Mouse (Mus musculus) MEL (cell line): ENCODE results near the gene Olfr521. TPM values are rescaled to one million over a fixed set of nuclear protein-coding genes. Genes with fewer than 3 reads are reported as not detected.

Source experiments
- DNase-seq: peaks from one replicate; pipeline ENCODE4 v3.0.0; 2011; ENCODE audit warnings: low read depth, low spot score
- H3K27ac ChIP-seq: 2 replicates; pipeline ENCODE4 v1.5.1; 2012; ENCODE audit warnings: low read depth, mild to moderate bottlenecking, control low read depth, low read length, moderate library complexity; ENCODE audit not compliant: control insufficient read depth
- H3K27me3 ChIP-seq, 2 experiments: fragments of 150-350 bp in 1 of 2; sonication (generic) in 1 of 2; 2 replicates each; pipeline ENCODE4 v1.6.1; 2012; ENCODE audit warnings: low read length in 2 of 2, mild to moderate bottlenecking in 2 of 2, improper control_type of control experiment in 1 of 2, moderate library complexity in 1 of 2; ENCODE audit not compliant: insufficient read depth in 2 of 2, control insufficient read depth in 1 of 2
- H3K36me3 ChIP-seq, 2 experiments: 2 replicates each; pipeline ENCODE4 v1.6.1; 2012 to 2014; ENCODE audit warnings: low read length in 2 of 2, improper control_type of control experiment in 1 of 2, inconsistent platforms in 1 of 2, mild to moderate bottlenecking in 1 of 2; ENCODE audit not compliant: insufficient read depth in 2 of 2, control insufficient read depth in 1 of 2
- H3K4me1 ChIP-seq, 2 experiments: fragments of 150-350 bp in 1 of 2; sonication (generic) in 1 of 2; 2 replicates each; pipeline ENCODE4 v1.6.1; 2012; ENCODE audit warnings: low read length in 2 of 2, improper control_type of control experiment in 1 of 2, mild to moderate bottlenecking in 1 of 2; ENCODE audit not compliant: insufficient read depth in 2 of 2, control insufficient read depth in 1 of 2
- H3K4me3 ChIP-seq, 2 experiments: fragments of 150-350 bp in 1 of 2; sonication (generic) in 1 of 2; 2 replicates each; pipeline ENCODE4 v1.5.1; 2012; ENCODE audit warnings: low read depth in 2 of 2, low read length in 2 of 2, mild to moderate bottlenecking in 2 of 2, moderate library complexity in 2 of 2, control low read depth in 1 of 2, improper control_type of control experiment in 1 of 2; ENCODE audit not compliant: control insufficient read depth in 1 of 2, insufficient read depth in 1 of 2
- H3K79me2 ChIP-seq: 2 replicates; pipeline ENCODE4 v1.6.1; 2012; ENCODE audit warnings: mild to moderate bottlenecking, low read length, moderate library complexity; ENCODE audit not compliant: control insufficient read depth, poor library complexity, insufficient read depth
- H3K9ac ChIP-seq: 2 replicates; pipeline ENCODE4 v1.6.1; 2012; ENCODE audit warnings: low read depth, mild to moderate bottlenecking, control low read depth, low read length, moderate library complexity; ENCODE audit not compliant: control insufficient read depth, poor library complexity, severe bottlenecking
- H3K9me3 ChIP-seq: fragments of 150-350 bp; sonication (generic); replicated peaks from 2 replicates; pipeline ENCODE4 v1.6.1; 2012; ENCODE audit warnings: mild to moderate bottlenecking, low read length, improper control_type of control experiment, moderate library complexity; ENCODE audit not compliant: insufficient read depth
- CHD1 ChIP-seq: IDR thresholded peaks from 2 replicates; pipeline ENCODE4 v1.6.1; 2012; ENCODE audit warnings: low read depth, mild to moderate bottlenecking, inconsistent platforms, low read length, improper control_type of control experiment
- CHD2 ChIP-seq: IDR thresholded peaks from 2 replicates; pipeline ENCODE4 v1.6.1; 2011; ENCODE audit warnings: low read length, improper control_type of control experiment
- ELF1 ChIP-seq: IDR thresholded peaks from 2 replicates; pipeline ENCODE4 v1.6.1; 2014; ENCODE audit warnings: low read depth, mild to moderate bottlenecking, inconsistent platforms, low read length, improper control_type of control experiment, moderate library complexity
- GABPA ChIP-seq: IDR thresholded peaks from 2 replicates; pipeline ENCODE4 v1.6.1; 2012; ENCODE audit warnings: low read depth, mild to moderate bottlenecking, inconsistent platforms, low read length, improper control_type of control experiment, moderate library complexity
- GATA1 ChIP-seq: IDR thresholded peaks from 2 replicates; pipeline ENCODE4 v1.6.1; 2011; ENCODE audit warnings: low read depth, low read length, improper control_type of control experiment
- HCFC1 ChIP-seq: IDR thresholded peaks from 2 replicates; pipeline ENCODE4 v1.6.1; 2012; ENCODE audit warnings: low read depth, mild to moderate bottlenecking, inconsistent platforms, low read length, improper control_type of control experiment, moderate library complexity
- JUND ChIP-seq: IDR thresholded peaks from 2 replicates; pipeline ENCODE4 v1.6.1; 2011; ENCODE audit warnings: low read depth, mild to moderate bottlenecking, improper control_type of control experiment, low read length
- KAT2A ChIP-seq: conservative IDR thresholded peaks from 2 replicates; pipeline ENCODE4 v1.6.1; 2012; ENCODE audit warnings: low read depth, low read length, improper control_type of control experiment, inconsistent platforms
- MAZ ChIP-seq: IDR thresholded peaks from 2 replicates; pipeline ENCODE4 v1.6.1; 2012; ENCODE audit warnings: low read depth, mild to moderate bottlenecking, inconsistent platforms, low read length, improper control_type of control experiment
- MXI1 ChIP-seq: IDR thresholded peaks from 2 replicates; pipeline ENCODE4 v1.6.1; 2011; ENCODE audit warnings: mild to moderate bottlenecking, low read depth, low read length, improper control_type of control experiment
- MYB ChIP-seq: IDR thresholded peaks from 2 replicates; pipeline ENCODE4 v1.6.1; 2011; ENCODE audit warnings: mild to moderate bottlenecking, low read depth, low read length, improper control_type of control experiment
- MYC ChIP-seq: IDR thresholded peaks from 2 replicates; pipeline ENCODE4 v1.6.1; 2011; ENCODE audit warnings: low read depth, mild to moderate bottlenecking, low read length, improper control_type of control experiment, moderate library complexity
- NELFE ChIP-seq: IDR thresholded peaks from 2 replicates; pipeline ENCODE4 v1.6.1; 2011; ENCODE audit warnings: low read depth, low read length, improper control_type of control experiment
- NRF1 ChIP-seq: IDR thresholded peaks from 2 replicates; pipeline ENCODE4 v1.6.1; 2014; ENCODE audit warnings: low read depth, mild to moderate bottlenecking, inconsistent platforms, low read length, improper control_type of control experiment, moderate library complexity; ENCODE audit not compliant: poor library complexity, insufficient read depth, severe bottlenecking
- POLR2A ChIP-seq, 2 experiments: IDR thresholded peaks; 2 replicates each; pipeline ENCODE4 v1.6.1; 2011 to 2012; ENCODE audit warnings: low read length in 2 of 2, mild to moderate bottlenecking in 2 of 2, control low read depth in 1 of 2, improper control_type of control experiment in 1 of 2, low read depth in 1 of 2, moderate library complexity in 1 of 2; ENCODE audit not compliant: control insufficient read depth in 1 of 2, insufficient read depth in 1 of 2, poor library complexity in 1 of 2
- POLR2AphosphoS2 ChIP-seq: IDR thresholded peaks from 2 replicates; pipeline ENCODE4 v1.6.1; 2011; ENCODE audit warnings: low read length, improper control_type of control experiment
- POLR2AphosphoS5 ChIP-seq: IDR thresholded peaks from 2 replicates; pipeline ENCODE4 v1.6.1; 2012; ENCODE audit warnings: low read depth, borderline replicate concordance, mild to moderate bottlenecking, inconsistent platforms, low read length, moderate library complexity, mixed read lengths
- RAD21 ChIP-seq: IDR thresholded peaks from 2 replicates; pipeline ENCODE4 v1.6.1; 2011; ENCODE audit warnings: mild to moderate bottlenecking, low read depth, low read length, improper control_type of control experiment
- RCOR1 ChIP-seq: IDR thresholded peaks from 2 replicates; pipeline ENCODE4 v1.6.1; 2012; ENCODE audit warnings: low read depth, mild to moderate bottlenecking, inconsistent platforms, low read length, improper control_type of control experiment
- SIN3A ChIP-seq: IDR thresholded peaks from 2 replicates; pipeline ENCODE4 v1.6.1; 2012; ENCODE audit warnings: low read length, improper control_type of control experiment, inconsistent platforms
- SMC3 ChIP-seq: IDR thresholded peaks from 2 replicates; pipeline ENCODE4 v1.6.1; 2011; ENCODE audit warnings: low read depth, low read length, improper control_type of control experiment
- TAL1 ChIP-seq: IDR thresholded peaks from 2 replicates; pipeline ENCODE4 v1.6.1; 2012; ENCODE audit warnings: mild to moderate bottlenecking, inconsistent platforms, low read length, moderate library complexity, mixed read lengths
- TBP ChIP-seq: IDR thresholded peaks from 2 replicates; pipeline ENCODE4 v1.8.0; 2011; ENCODE audit warnings: low read depth, low read length, improper control_type of control experiment
- TCF12 ChIP-seq: IDR thresholded peaks from 2 replicates; pipeline ENCODE4 v1.6.1; 2014; ENCODE audit warnings: low read depth, mild to moderate bottlenecking, inconsistent platforms, low read length, improper control_type of control experiment, moderate library complexity
- UBTF ChIP-seq: IDR thresholded peaks from 2 replicates; pipeline ENCODE4 v1.6.1; 2012; ENCODE audit warnings: low read depth, mild to moderate bottlenecking, inconsistent platforms, low read length, improper control_type of control experiment, moderate library complexity, borderline replicate concordance; ENCODE audit not compliant: insufficient read depth
- USF1 ChIP-seq: IDR thresholded peaks from 2 replicates; pipeline ENCODE4 v1.6.1; 2014; ENCODE audit warnings: low read depth, mild to moderate bottlenecking, inconsistent platforms, low read length, improper control_type of control experiment, moderate library complexity
- USF2 ChIP-seq, 2 experiments: IDR thresholded peaks; 2 replicates each; pipeline ENCODE4 v1.6.1; 2011 to 2012; ENCODE audit warnings: improper control_type of control experiment in 2 of 2, low read length in 2 of 2, borderline replicate concordance in 1 of 2, inconsistent platforms in 1 of 2, low read depth in 1 of 2, mild to moderate bottlenecking in 1 of 2; ENCODE audit not compliant: insufficient read depth in 1 of 2
- ZMIZ1 ChIP-seq: IDR thresholded peaks from 2 replicates; pipeline ENCODE4 v1.6.1; 2012; ENCODE audit warnings: low read depth, mild to moderate bottlenecking, inconsistent platforms, low read length, improper control_type of control experiment, moderate library complexity
- polyA plus RNA-seq, 2 experiments: library from polyadenylated mRNA; stranded (reverse) in 1 of 2; unstranded in 1 of 2; fragments of >175 nt in 1 of 2; fragments of >200 nt in 1 of 2; gene quantifications; 2 replicates each; pipeline versions ENCODE4 v1.2.1 to v1.2.4; 2012; ENCODE audit warnings: low replicate concordance in 2 of 2, low read depth in 1 of 2; ENCODE audit not compliant: insufficient read length in 2 of 2, insufficient read depth in 1 of 2, missing spikeins in 1 of 2
- total RNA-seq: library from RNA; depleted of rRNA; stranded (reverse); fragments of 300-350 nt; gene quantifications from 2 replicates; pipeline ENCODE4 v1.2.3, GENCODE M21; 2012

Gene Olfr521
- total and polyA plus RNA-seq, 3 experiments = not detected

- Histone ChIP-seq H3K4me1 (no peaks in the 10 kb centered on the region), H3K9ac (no peak overlapping the region), H3K36me3 (no peaks in the 10 kb centered on the region), H3K27ac (no peak overlapping the region), H3K79me2 (no peaks in the 10 kb centered on the region), H3K4me3 (no peak overlapping the region), H3K9me3 (no peaks in the 10 kb centered on the region), H3K27me3 (peaks cover 2 to 16% of the 10 kb centered on the region in 2 experiments)
- DNase-seq = no peak
- no peak for TF ChIP-seq MYC
- no peak for TF ChIP-seq POLR2A (IDR thresholded peaks at IDR 0.05; ENCODE audit: control insufficient read depth in 1 of 2, insufficient read depth in 1 of 2, low read depth in 1 of 2, low read length in 2 of 2, poor library complexity in 1 of 2)
- no peak for TF ChIP-seq JUND
- TF ChIP-seq UBTF = no peak
- TF ChIP-seq RCOR1 = no peak
- TF ChIP-seq POLR2AphosphoS5 = no peak
- TF ChIP-seq HCFC1 = no peak
- TF ChIP-seq TBP = no peak
- no peak for TF ChIP-seq CHD1
- no peak for TF ChIP-seq MAZ
- no peak for TF ChIP-seq GATA1
- TF ChIP-seq USF1 = no peak
Observed at GRCm38 (mm10) chr7:99790816-99791215, 27.5 kb downstream of the Olfr521 start.

DNA sequence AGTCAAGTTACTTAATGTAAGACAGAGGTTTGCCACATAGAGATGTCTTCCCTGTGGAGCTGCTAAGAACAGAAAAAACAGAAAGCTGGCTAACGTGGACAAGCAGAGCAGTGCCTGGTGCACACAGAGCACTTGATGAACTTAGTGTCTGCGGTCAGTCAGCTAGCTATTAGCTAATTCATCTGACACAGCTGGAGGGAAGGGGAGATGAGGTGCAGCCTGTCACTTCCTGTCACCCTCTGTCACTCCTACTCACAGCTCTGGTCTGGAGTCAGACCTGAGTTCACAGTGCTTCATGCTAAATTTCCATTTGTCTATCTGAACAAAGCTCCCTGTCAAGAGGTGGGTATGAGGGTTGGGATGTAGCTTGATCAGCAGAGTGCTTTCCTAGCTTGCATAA, 30.8 kb downstream of the Olfr521 start:
- TF ChIP-seq TAL1 = no peak
- TF ChIP-seq CHD1 = no peak
- no peak for TF ChIP-seq MYB
- no peak for TF ChIP-seq ELF1
- no peak for TF ChIP-seq KAT2A
- no peak for TF ChIP-seq RAD21
- TF ChIP-seq TCF12 = no peak
- no peak for TF ChIP-seq POLR2AphosphoS5
- TF ChIP-seq HCFC1 = no peak
- TF ChIP-seq MXI1 = no peak
- TF ChIP-seq ZMIZ1 = no peak
- TF ChIP-seq USF2 (IDR thresholded peaks at IDR 0.05; ENCODE audit: borderline replicate concordance in 1 of 2, insufficient read depth in 1 of 2, low read depth in 1 of 2, low read length in 2 of 2) = no peak
- no peak for TF ChIP-seq CHD2
- no peak for TF ChIP-seq SIN3A
- TF ChIP-seq GABPA = no peak
- TF ChIP-seq NRF1 = no peak
- TF ChIP-seq NELFE = no peak
- no peak for TF ChIP-seq POLR2AphosphoS2
- TF ChIP-seq SMC3 = no peak
- no peak for TF ChIP-seq TBP
- no peak overlapping the region for H3K4me3 ChIP-seq
- H3K9ac ChIP-seq = no peak overlapping the region
- no peak overlapping the region for H3K27ac ChIP-seq
- peaks cover 2 to 13% of the 10 kb centered on the region in 2 experiments for H3K27me3 ChIP-seq
- H3K9me3 ChIP-seq = no peaks in the 10 kb centered on the region
- peaks cover 0 to 6% of the 10 kb centered on the region in 2 experiments; a peak in 1 of 4 replicates for H3K4me1 ChIP-seq
- H3K36me3 ChIP-seq = no peaks in the 10 kb centered on the region
- no peaks in the 10 kb centered on the region for H3K79me2 ChIP-seq
- DNase-seq = no peak
